Mouse (Mus musculus): ENCODE results near the gene Ap4s1. TPM values are rescaled to one million over a fixed set of nuclear protein-coding genes. Genes with fewer than 3 reads are reported as not detected.

Gene Ap4s1
- polyA plus RNA-seq, 1 experiment from 2014 or later, result 37.8 TPM

DNA sequence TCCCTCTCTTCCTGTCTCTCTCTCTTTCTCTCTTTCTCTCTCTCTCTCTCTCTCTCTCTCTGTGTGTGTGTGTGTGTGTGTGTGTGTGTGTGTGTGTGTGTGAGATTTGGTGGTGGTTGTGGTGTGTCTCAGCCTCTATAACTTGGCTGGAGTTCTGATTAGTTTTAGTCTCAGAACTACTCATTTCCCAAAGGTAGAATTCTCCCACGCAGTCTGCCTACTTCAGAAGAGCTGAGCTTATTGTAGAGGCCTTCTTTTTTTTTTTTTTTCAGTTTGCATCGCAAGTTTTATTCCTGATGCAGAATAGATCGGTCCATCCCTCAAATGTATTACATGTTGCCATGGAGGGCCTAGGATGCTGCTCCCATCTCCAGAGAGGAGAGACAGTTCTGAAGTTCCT lies 18.9 kb downstream of the Ap4s1 start:
- no peak for ATAC-seq (ENCODE audit: insufficient number of reproducible peaks, low FRiP score, low TSS enrichment, low read depth)
- Histone ChIP-seq H3K27ac (replicated peaks; ENCODE audit: low read depth, low read length) (no peak overlapping the region), H3K27me3 (ENCODE audit: control insufficient read depth, insufficient read depth, low read length) (no peaks in the 10 kb centered on the region), H3K4me1 (ENCODE audit: control insufficient read depth, insufficient read depth, low read length) (no peaks in the 10 kb centered on the region), H3K4me2 (ENCODE audit: low read depth, severe bottlenecking) (no peak overlapping the region), H3K36me3 (ENCODE audit: control insufficient read depth, insufficient read depth, low read length) (no peaks in the 10 kb centered on the region), H3K9ac (ENCODE audit: low read length) (no peak overlapping the region), H3K9me3 (ENCODE audit: control insufficient read depth, low read length) (no peaks in the 10 kb centered on the region), H3K4me3 (ENCODE audit: low read depth, low read length) (no peak overlapping the region)
- DNase-seq (ENCODE audit: low spot score), result no peak
- WGBS, result 77% methylated on average over 3 of the region's 3 CpGs

DNA sequence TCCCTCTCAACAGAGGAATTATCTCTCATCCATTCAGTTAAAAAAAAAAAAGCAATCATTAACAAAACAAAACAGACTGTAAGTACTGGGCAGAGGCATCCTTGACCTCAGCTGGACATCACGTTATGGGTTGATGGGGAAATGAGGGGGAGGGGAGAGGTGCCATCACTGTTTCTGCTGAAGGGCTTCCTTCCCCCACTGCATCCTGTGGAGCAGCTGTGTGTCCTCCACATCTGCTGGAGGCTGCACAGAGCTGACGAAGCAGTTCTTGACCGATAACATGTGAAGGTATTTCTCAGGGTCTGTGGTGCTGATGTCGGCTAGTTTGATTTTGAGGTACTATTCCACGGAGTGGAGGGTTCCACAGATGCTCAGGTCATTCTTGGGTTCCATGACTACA lies 19.3 kb downstream of the Ap4s1 start:
- Histone ChIP-seq H3K27me3 (ENCODE audit: control insufficient read depth, insufficient read depth, low read length) (no peaks in the 10 kb centered on the region), H3K4me3 (ENCODE audit: low read depth, low read length) (no peak overlapping the region), H3K36me3 (ENCODE audit: control insufficient read depth, insufficient read depth, low read length) (no peaks in the 10 kb centered on the region), H3K4me2 (ENCODE audit: low read depth, severe bottlenecking) (no peak overlapping the region), H3K27ac (replicated peaks; ENCODE audit: low read depth, low read length) (no peak overlapping the region), H3K9me3 (ENCODE audit: control insufficient read depth, low read length) (no peaks in the 10 kb centered on the region), H3K9ac (ENCODE audit: low read length) (no peak overlapping the region), H3K4me1 (ENCODE audit: control insufficient read depth, insufficient read depth, low read length) (no peaks in the 10 kb centered on the region)
- DNase-seq (ENCODE audit: low spot score), result no peak
- WGBS, result 79% methylated on average over 5 of the region's 5 CpGs
- no peak for ATAC-seq (ENCODE audit: insufficient number of reproducible peaks, low FRiP score, low TSS enrichment, low read depth)

DNA sequence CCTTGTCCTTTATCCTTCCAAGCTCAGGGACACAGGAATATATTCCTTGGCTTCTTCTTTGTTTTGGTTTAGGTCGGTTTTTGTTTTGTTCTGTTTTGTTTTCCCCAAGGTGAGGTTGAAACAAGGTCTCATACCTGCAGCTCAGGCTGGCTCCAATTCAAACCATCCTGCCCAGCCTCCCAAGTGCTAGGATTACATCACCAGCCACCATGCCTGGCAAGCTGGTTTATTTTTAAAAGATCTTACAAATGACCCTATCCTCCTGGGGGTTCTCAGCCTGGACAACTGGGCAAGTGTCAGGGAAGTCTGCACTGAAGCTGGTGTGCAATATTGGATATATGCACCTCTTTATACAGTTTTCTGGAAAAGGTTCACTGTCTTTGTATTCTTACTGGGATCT lies 21.9 kb downstream of the Ap4s1 start:
- no peaks in the 10 kb centered on the region for H3K4me1 ChIP-seq (ENCODE audit: control insufficient read depth, insufficient read depth, low read length)
- no peaks in the 10 kb centered on the region for H3K27me3 ChIP-seq (ENCODE audit: control insufficient read depth, insufficient read depth, low read length)
- H3K9me3 ChIP-seq (ENCODE audit: control insufficient read depth, low read length), result no peaks in the 10 kb centered on the region
- H3K4me2 ChIP-seq (ENCODE audit: low read depth, severe bottlenecking), result no peak overlapping the region
- no peak overlapping the region for H3K9ac ChIP-seq (ENCODE audit: low read length)
- DNase-seq (ENCODE audit: low spot score), result no peak
- no peak overlapping the region for H3K27ac ChIP-seq (replicated peaks; ENCODE audit: low read depth, low read length)
- 70% methylated on average over 1 of the region's 1 CpGs for WGBS
- no peak overlapping the region for H3K4me3 ChIP-seq (ENCODE audit: low read depth, low read length)
- no peaks in the 10 kb centered on the region for H3K36me3 ChIP-seq (ENCODE audit: control insufficient read depth, insufficient read depth, low read length)
- ATAC-seq (ENCODE audit: insufficient number of reproducible peaks, low FRiP score, low TSS enrichment, low read depth), result no peak

DNA sequence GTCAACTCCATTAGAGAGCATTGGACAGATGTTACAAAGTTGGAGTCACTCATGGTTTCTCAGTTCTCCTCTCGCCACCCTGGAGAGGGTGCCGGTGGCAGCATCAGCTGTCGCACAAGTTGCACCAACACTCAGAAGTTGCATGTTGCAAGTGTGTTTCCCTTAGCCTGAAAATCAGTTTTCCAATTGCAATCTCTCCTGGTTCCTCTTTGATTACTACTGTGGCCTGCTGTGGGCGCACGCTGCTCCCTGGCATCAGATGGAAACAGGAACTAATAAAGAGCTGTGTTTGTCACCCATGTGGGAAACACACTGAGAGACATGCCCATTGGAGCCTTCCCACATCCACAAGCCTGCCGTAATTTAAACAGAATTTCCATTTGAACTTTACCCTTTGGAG lies 27.8 kb downstream of the Ap4s1 start:
- H3K4me2 ChIP-seq (ENCODE audit: low read depth, severe bottlenecking), result no peak overlapping the region
- H3K4me1 ChIP-seq (ENCODE audit: control insufficient read depth, insufficient read depth, low read length), result no peaks in the 10 kb centered on the region
- no peak overlapping the region for H3K27ac ChIP-seq (replicated peaks; ENCODE audit: low read depth, low read length)
- H3K4me3 ChIP-seq (ENCODE audit: low read depth, low read length), result no peak overlapping the region
- H3K9ac ChIP-seq (ENCODE audit: low read length), result no peak overlapping the region
- H3K9me3 ChIP-seq (ENCODE audit: control insufficient read depth, low read length), result no peaks in the 10 kb centered on the region
- H3K36me3 ChIP-seq (ENCODE audit: control insufficient read depth, insufficient read depth, low read length), result no peaks in the 10 kb centered on the region
- H3K27me3 ChIP-seq (ENCODE audit: control insufficient read depth, insufficient read depth, low read length), result no peaks in the 10 kb centered on the region
- 93% methylated on average over 6 of the region's 6 CpGs for WGBS
- ATAC-seq (ENCODE audit: insufficient number of reproducible peaks, low FRiP score, low TSS enrichment, low read depth), result no peak
- DNase-seq (ENCODE audit: low spot score), result no peak

DNA sequence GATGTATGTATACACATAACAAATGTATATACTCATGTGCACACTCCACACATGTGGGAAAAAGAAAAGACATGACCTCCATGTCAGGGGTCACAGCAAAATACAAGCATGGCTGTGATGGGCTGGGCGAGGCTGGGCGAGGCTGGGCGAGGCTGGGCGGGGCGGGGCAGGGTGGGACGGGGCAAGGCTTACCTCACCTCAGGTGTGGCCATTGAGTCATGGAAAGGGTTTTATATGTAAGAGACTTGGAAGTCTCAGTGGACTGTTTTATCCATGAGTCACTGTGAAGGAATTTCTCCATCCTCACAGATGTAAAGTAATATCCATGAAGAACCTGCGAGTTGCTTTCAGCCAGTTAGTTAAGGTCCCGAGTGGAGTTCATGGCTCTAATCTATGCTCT lies 31.0 kb downstream of the Ap4s1 start:
- Histone ChIP-seq H3K9me3 (ENCODE audit: control insufficient read depth, low read length) (no peaks in the 10 kb centered on the region), H3K36me3 (ENCODE audit: control insufficient read depth, insufficient read depth, low read length) (no peaks in the 10 kb centered on the region), H3K27ac (replicated peaks; ENCODE audit: low read depth, low read length) (no peak overlapping the region), H3K27me3 (ENCODE audit: control insufficient read depth, insufficient read depth, low read length) (no peaks in the 10 kb centered on the region), H3K9ac (ENCODE audit: low read length) (no peak overlapping the region), H3K4me3 (ENCODE audit: low read depth, low read length) (no peak overlapping the region), H3K4me2 (ENCODE audit: low read depth, severe bottlenecking) (no peak overlapping the region), H3K4me1 (ENCODE audit: control insufficient read depth, insufficient read depth, low read length) (no peaks in the 10 kb centered on the region)
- no peak for DNase-seq (ENCODE audit: low spot score)
- no peak for ATAC-seq (ENCODE audit: insufficient number of reproducible peaks, low FRiP score, low TSS enrichment, low read depth)
- 86% methylated on average over 8 of the region's 8 CpGs for WGBS

DNA sequence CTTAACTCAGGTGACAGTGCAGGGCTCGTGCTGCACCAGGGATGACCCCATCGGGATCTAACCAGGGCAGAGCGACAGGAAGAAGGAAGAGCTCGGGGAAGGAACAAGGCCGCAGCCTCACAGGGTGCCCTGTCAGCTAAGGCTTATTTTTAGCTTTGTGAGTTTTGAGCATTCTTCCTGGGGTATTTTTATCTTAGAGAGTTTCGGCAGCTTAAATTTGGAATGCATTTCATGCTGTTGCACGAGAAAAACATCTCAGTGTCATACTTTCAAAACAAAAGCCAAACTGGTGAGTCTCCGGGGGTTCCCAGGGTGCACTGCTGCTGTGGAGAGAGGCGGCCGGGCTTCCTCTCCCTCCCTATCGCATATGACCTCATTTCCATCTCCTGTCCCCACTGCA lies 38.2 kb downstream of the Ap4s1 start:
- H3K4me3 ChIP-seq (ENCODE audit: low read depth, low read length), result no peak overlapping the region
- no peak overlapping the region for H3K4me2 ChIP-seq (ENCODE audit: low read depth, severe bottlenecking)
- H3K36me3 ChIP-seq (ENCODE audit: control insufficient read depth, insufficient read depth, low read length), result no peaks in the 10 kb centered on the region; the same call in 1 of the 2 replicates
- no peak overlapping the region for H3K27ac ChIP-seq (replicated peaks; ENCODE audit: low read depth, low read length)
- no peaks in the 10 kb centered on the region for H3K9me3 ChIP-seq (ENCODE audit: control insufficient read depth, low read length)
- WGBS, result 83% methylated on average over 11 of the region's 11 CpGs
- no peak overlapping the region for H3K9ac ChIP-seq (ENCODE audit: low read length)
- H3K4me1 ChIP-seq (ENCODE audit: control insufficient read depth, insufficient read depth, low read length), result no peaks in the 10 kb centered on the region
- ATAC-seq (ENCODE audit: insufficient number of reproducible peaks, low FRiP score, low TSS enrichment, low read depth), result no peak
- H3K27me3 ChIP-seq (ENCODE audit: control insufficient read depth, insufficient read depth, low read length), result no peaks in the 10 kb centered on the region
- no peak for DNase-seq (ENCODE audit: low spot score)

DNA sequence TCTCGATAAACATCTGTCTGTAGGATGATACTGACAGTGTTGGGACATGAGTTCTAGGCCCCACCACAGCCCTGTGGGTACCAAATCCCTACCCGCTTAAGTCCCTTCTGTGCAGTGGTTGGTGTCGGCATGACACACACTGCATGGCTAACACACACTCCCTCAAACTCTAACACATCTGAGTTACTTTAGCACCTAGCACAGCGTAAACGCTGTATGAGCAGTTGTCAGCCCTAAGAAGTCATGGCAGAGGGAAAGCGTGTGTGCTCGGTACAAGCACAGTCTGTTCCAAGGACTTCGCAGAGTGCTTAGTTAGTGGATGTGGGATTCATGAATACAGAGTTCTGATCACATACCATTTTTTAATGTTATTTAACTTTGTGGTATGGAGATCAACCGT lies 39.0 kb downstream of the Ap4s1 start:
- no peak overlapping the region for H3K27ac ChIP-seq (replicated peaks; ENCODE audit: low read depth, low read length)
- no peak overlapping the region for H3K9ac ChIP-seq (ENCODE audit: low read length)
- DNase-seq (ENCODE audit: low spot score) (no peak), ATAC-seq (ENCODE audit: insufficient number of reproducible peaks, low FRiP score, low TSS enrichment, low read depth) (no peak)
- no peaks in the 10 kb centered on the region for H3K27me3 ChIP-seq (ENCODE audit: control insufficient read depth, insufficient read depth, low read length)
- H3K4me2 ChIP-seq (ENCODE audit: low read depth, severe bottlenecking), result no peak overlapping the region
- H3K36me3 ChIP-seq (ENCODE audit: control insufficient read depth, insufficient read depth, low read length), result no peaks in the 10 kb centered on the region; the same call in 1 of the 2 replicates
- no peaks in the 10 kb centered on the region for H3K4me1 ChIP-seq (ENCODE audit: control insufficient read depth, insufficient read depth, low read length)
- H3K9me3 ChIP-seq (ENCODE audit: control insufficient read depth, low read length), result no peaks in the 10 kb centered on the region
- 93% methylated on average over 9 of the region's 9 CpGs for WGBS
- no peak overlapping the region for H3K4me3 ChIP-seq (ENCODE audit: low read depth, low read length)

DNA sequence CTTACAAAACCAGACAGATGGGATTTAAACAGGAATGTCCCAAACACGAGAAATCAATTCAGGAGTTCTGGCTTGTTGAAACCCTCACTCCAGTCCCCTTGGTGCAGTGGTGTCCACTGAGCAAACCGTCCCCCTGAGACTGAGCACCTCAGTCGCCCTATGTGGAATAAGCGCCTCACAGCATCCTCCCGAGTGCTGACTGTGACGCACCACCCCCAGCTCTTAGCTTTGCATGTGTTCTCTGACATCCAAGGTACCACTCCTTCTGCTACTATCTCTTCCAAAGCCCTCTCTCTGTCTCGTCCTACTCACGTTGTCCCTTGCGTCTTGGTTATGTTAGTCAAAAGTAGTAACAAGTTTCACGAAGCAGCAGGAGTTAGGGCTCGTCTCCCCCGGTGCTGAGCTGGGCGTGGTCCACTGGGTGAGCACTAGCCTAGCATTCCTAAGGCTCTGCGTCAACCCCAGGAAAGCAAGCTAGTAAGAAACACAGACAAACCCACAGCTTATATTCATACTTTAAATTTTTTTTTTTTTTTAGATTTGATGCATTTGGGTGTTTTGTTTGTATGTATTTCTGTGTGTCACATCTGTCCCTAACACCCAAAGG lies 43.9 kb downstream of the Ap4s1 start:
- H3K27ac ChIP-seq (replicated peaks; ENCODE audit: low read depth, low read length), result no peak overlapping the region
- H3K4me3 ChIP-seq (ENCODE audit: low read depth, low read length), result no peak overlapping the region
- H3K36me3 ChIP-seq (ENCODE audit: control insufficient read depth, insufficient read depth, low read length), result no peaks in the 10 kb centered on the region; the same call in 1 of the 2 replicates
- DNase-seq (ENCODE audit: low spot score) (no peak), ATAC-seq (ENCODE audit: insufficient number of reproducible peaks, low FRiP score, low TSS enrichment, low read depth) (no peak)
- H3K9ac ChIP-seq (ENCODE audit: low read length), result no peak overlapping the region
- WGBS, result 83% methylated on average over 14 of the region's 14 CpGs
- no peak overlapping the region for H3K4me2 ChIP-seq (ENCODE audit: low read depth, severe bottlenecking)
- H3K4me1 ChIP-seq (ENCODE audit: control insufficient read depth, insufficient read depth, low read length), result no peaks in the 10 kb centered on the region
- H3K9me3 ChIP-seq (ENCODE audit: control insufficient read depth, low read length), result no peaks in the 10 kb centered on the region
- H3K27me3 ChIP-seq (ENCODE audit: control insufficient read depth, insufficient read depth, low read length), result no peaks in the 10 kb centered on the region

DNA sequence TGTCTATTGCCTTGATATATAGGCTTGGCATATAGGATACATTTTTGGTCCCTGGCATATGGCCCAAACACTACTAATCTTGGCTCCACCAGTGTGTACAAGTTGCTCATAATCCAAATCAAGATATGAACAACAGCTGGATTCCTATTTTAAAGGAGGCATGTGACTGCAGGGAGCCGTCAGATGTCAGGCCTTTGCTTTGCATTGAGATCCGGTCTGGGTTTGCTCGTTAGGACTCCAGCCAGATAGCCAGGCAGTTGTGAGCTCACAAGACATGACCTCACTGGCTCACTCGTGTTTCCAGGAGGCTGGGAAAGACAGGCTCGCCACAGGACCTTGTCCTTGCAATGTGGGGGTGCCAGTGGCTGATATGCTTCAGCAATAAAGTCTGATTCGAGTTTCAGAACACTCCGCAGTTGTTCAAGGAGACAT lies 45.0 kb downstream of the Ap4s1 start:
- Histone ChIP-seq H3K4me3 (ENCODE audit: low read depth, low read length) (no peak overlapping the region), H3K4me1 (ENCODE audit: control insufficient read depth, insufficient read depth, low read length) (no peaks in the 10 kb centered on the region), H3K4me2 (ENCODE audit: low read depth, severe bottlenecking) (no peak overlapping the region), H3K9ac (ENCODE audit: low read length) (no peak overlapping the region), H3K36me3 (ENCODE audit: control insufficient read depth, insufficient read depth, low read length) (no peaks in the 10 kb centered on the region; the same call in 1 of the 2 replicates), H3K27ac (replicated peaks; ENCODE audit: low read depth, low read length) (no peak overlapping the region), H3K9me3 (ENCODE audit: control insufficient read depth, low read length) (no peaks in the 10 kb centered on the region), H3K27me3 (ENCODE audit: control insufficient read depth, insufficient read depth, low read length) (no peaks in the 10 kb centered on the region)
- DNase-seq (ENCODE audit: low spot score), result no peak
- WGBS, result 63% methylated on average over 7 of the region's 7 CpGs
- ATAC-seq (ENCODE audit: insufficient number of reproducible peaks, low FRiP score, low TSS enrichment, low read depth), result no peak

Measured in limb, embryonic 11.5 days (tissue).